Mouse (Mus musculus) mature B cell (primary cell): ENCODE measurements around the gene Spata48.

ENCODE experiments used
- in situ Hi-C: fragments of 300-500 bp; cut with MboI; formaldehyde crosslinking; loops from 2 replicates; pipeline ENCODE4 v1.14.3; 2019

Gene Spata48

DNA sequence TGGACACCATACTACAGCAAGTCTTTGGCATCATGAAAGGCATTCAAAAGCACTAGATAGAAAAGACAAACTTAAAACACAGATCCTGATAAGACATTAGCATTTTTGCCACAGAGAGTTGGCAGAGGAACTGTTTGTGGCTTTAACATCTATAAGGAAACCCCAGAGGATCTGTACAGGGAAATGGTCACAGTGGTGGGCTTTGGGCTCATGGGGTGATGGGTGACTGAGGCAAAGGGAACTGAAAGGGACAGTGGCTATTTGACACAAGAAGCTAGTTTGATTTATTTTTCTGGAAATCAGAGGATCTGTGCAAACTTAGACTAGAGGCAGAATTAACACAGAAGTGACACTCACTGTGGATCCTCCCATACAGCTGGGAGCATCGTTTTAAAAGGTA is 74.4 kb downstream of the Spata48 start:
- in situ Hi-C loops, result no loop called here

DNA sequence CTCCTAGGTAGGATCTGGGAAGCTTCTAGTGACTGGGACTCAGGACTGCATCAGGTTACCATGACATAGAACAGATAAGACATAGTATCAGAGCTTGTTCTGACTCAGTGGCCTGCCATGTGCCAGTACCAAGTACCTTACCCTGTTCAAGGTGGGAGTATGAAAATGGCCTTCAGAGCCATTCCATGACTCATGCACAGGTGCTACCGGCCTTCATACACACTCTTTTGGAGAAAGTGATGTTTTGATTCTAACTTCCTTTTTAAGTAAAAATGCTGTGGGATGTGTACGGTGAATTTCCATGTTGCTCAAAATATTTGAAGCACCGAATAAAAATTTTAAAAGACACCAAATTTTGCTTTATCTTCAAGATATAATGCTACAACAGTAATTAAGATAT is 84.1 kb downstream of the Spata48 start:
- in situ Hi-C loops, result no loop called here

DNA sequence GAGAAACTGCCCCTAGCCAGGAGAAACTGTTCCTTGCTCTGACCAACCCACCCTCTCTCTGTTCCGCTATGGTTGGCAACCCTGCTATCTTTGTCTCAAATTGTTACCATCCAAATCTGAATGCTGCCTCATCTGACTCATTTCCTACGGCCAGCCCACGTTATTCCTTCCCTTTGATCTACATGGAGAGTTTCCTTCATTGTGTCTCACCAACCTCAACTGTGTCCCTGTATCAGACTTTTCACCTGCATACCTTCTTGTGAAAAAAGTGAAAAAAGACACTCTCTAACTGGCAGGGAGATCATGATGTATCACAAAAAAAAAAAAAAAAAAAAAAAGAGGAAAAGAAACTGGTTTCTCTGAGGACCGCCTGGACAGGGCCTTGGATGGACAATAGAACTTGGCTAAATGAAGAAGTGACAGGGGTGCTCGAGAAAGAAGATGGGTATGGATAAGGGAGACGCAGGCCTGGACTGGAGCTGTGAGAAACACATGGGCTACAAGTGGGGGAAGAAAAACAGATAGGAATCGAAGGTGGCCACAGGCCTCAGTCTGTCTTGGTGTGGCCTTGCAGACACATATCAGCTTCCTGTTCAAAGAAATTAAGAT is 85.1 kb downstream of the Spata48 start:
- in situ Hi-C loops, result no loop called here

DNA sequence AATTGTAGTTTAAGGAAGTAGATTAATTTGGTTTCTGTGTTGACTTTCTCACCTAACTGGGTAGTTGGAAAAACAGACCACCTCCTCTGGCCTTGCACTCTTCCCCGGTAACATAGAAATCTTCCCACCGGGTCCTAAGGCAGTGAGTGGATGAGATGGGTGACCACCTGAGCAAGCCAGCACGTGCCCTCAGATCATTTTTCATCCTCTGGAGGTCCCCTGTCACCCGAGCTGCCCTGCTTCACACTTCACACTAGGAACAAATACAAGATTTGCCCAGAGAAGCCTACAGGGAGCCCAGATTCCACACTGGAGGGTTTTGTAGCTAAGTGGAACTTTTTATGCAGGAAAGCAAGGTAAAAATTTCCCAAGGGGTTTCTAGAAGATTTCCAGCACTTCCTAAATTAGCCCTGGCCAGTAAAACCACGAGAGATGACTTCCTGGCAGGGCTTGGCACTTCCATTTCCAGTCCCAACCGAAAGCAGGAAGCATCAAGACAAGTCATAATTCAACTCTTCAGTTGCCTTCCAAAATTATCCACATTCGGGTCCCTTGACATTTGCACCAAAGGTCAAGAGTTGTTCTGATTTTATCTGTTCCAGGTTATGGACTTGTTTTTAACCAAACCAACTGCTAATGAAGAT is 85.8 kb downstream of the Spata48 start:
- in situ Hi-C loops, result no loop called here

DNA sequence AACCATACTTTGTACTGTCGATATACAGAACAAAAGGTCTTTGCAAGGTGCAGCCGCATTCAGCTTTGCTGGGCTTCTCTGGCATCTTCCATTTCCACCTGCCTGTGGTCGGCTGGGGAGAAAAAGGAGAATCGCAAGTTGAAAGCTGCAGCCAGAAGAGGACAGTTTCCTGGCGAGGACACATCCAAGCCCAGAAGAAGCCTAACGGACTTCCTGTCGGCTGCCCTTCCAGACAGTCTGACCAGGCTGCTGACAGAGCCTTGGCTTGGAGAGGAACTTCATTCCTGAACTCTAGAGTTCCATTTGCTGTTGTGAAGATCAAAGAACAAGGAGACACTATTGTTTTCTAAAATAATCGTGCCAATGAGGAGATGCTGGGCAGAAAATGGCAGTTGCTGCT is 93.7 kb downstream of the Spata48 start:
- in situ Hi-C loops, result loop anchor here (25.0 kb wide), 1 partner anchor 132 kb away; the partner anchor contains the start of gene Ikzf1

DNA sequence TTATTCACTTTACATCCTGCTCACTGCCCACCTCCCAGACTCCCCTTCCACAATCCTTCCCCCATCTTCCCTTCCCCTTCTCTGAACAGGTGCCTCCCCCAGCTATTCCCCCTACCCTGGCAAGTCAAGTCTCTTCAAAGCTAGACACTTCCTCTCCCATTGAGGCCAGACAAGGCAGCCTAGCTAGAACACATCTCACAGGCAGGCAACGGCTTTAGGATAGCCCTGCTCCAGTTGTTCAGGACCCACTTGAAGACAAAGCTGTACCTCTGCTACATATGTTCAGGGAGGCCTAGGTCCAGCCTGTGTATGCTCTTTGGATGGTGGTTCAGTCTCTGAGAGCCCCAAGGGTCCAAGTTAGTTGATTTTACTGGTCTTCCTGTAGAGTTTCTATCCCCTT is 94.3 kb downstream of the Spata48 start:
- in situ Hi-C loops, result loop anchor here (25.0 kb wide), 1 partner anchor 131 kb away; the partner anchor contains the start of gene Ikzf1

DNA sequence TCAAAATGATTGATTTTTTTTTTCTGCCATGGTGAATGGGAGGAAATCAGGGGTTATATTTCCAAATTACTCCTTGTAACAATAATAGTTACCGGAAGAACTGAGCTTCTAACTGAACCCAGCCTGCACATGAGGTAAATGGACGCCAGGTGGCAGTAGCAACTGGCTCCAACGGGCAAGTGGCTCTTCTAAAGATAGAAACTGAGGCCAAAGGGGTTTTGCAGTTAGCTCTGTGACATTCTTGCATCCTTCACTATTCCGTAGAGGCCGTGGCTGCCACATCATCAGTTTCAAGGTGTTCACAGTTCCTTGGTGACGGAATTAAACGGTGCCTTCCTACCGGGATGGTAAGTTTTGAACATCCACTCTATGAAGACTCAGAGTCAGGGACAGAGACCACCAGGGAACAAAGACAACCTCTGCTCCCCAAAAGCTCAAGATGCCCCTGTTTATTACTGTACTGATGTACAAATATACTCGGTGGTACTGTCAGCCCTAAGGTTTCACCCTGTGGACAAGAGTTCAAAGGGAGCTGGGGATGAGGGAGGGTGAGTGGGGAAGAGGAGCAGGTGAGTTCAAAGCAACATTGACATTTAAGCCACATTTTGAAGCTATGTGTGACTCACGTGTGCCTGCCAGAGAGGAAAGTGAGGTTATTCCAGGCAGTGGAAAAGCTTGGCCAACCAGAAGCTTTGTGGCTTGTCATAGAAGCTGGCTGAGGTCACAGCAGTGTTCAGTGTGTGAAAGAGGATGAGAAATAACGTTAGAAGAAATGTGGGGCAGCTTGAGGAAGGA is 95.5 kb downstream of the Spata48 start:
- in situ Hi-C loops, result loop anchor here (25.0 kb wide), 1 partner anchor 130 kb away; the partner anchor contains the start of gene Ikzf1

DNA sequence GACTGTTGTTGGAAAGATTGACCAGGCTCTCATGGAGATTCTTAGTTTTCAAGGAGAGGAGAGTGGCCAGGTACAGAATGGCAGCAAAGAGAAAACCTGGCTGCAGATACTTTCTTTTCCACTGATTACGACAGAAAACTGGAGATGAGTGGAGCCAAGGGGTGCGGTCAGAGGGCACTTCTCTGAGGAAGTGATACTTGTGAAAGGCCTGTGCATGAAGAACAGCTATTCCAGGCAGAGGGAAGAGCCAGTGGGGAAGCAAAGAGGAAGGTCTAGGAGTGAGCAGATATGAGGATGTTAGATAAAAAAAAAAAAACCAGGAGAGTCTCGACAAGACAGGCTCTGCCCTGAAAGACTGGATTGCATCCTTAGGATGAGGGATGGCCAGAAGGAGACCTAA is 96.8 kb downstream of the Spata48 start:
- in situ Hi-C loops, result loop anchor here (25.0 kb wide), 1 partner anchor 129 kb away; the partner anchor contains the start of gene Ikzf1

DNA sequence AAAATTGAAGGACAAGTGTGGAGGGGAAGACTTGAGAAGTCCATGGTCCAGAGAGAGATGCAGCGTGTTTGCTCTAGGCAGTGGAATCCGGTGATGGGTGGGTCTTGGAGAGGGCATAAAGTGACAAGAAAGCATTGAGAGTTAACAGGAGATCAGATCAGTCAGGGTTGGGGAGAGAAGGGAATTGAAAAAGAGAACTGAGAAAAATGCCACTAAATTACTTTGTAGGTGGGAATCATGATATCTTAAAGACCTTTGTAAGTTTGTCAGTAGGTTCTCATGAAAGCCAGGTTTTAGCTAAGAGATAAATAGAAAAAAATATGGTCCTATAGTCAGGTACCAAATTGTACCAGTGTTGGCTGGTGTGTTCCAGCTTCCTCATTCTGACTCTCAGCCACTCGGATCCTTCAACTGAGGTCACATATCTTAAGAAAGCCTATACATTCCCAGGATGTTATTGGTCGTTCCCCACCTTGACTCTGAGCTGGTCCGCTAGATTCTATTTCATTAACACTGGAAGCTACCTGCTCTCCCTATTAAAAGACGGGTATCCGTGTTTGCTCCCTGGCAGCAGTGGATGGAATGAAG is 97.3 kb downstream of the Spata48 start:
- in situ Hi-C loops, result loop anchor here (25.0 kb wide), 1 partner anchor 128 kb away; the partner anchor contains the start of gene Ikzf1

DNA sequence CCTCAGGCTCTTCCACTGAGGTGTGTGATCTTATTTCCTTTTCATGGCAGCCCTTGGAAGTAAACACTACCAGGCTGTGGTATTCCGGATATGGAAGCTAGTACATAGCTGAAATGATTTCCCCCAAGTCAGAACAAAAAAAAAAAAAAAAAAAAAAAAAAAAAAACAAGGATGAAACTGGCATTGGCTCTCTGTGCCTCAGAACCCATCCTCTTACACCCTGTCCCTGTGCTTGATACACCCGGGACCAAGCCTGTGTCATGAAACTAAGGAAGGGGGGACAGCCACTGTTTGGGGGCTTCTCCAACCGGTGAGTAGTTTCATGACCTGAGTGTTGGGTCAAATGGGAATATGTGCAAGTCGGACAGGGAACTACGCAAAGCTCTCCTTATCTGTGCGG is 99.2 kb downstream of the Spata48 start:
- in situ Hi-C loops, result loop anchor here (25.0 kb wide), 1 partner anchor 126 kb away; the partner anchor contains the start of gene Ikzf1

DNA sequence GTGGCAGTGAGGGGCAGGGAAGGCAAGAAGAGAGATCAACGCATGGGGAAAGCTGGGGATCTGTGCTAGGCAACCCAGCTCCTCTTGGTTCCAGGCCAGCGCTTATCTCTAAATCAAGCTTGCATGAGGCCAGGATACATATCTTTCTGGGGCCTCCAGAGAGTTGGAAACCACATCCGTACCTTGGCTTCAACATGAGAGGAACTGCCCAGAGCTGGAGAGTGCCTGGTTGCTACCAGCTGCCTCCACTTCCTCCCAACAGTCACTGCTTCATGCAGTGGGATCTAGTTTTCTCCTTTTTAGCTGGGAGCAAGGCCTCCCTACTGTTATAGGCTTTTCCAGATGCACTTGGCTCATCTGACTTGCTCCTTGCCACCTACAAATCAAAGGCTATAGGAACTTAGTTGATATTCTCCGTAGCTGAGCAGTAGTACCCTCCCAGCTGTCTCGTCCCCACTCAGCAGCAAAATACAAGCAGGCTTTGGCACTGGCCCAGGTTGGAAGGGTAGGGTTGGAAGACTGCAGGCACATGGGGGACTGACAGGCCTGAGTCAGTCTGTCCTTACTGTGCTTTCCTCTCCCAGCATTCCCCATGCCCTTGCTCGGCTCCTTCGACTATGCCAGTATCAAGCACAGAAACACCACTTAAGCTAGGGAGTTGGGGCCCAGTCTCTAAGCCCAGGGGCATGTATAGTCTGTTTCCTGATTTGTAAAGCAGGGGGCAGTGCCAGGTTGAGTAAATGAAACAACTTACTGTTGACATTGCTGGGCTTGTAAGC is 102.6 kb downstream of the Spata48 start:
- in situ Hi-C loops, result loop anchor here (25.0 kb wide), 1 partner anchor 123 kb away; the partner anchor contains the start of gene Ikzf1
